Mouse (Mus musculus) ES-E14 (cell line): ENCODE measurements around the gene Hdac4. TPM values are rescaled to one million over a fixed set of nuclear protein-coding genes. Genes with fewer than 3 reads are reported as not detected.

Source experiments
- DNase-seq: peaks from one replicate; pipeline ENCODE4 v3.0.0-alpha.2; 2013; ENCODE audit warnings: low read depth, low spot score
- H3K27ac ChIP-seq: 2 replicates; pipeline ENCODE4 v1.5.1; 2012; ENCODE audit warnings: low read depth, mild to moderate bottlenecking, low read length, moderate library complexity, mixed read lengths; ENCODE audit not compliant: poor library complexity, insufficient read depth, severe bottlenecking
- H3K36me3 ChIP-seq: 2 replicates; pipeline ENCODE4 v1.6.1; 2012; ENCODE audit warnings: mild to moderate bottlenecking, low read length, moderate library complexity, mixed read lengths; ENCODE audit not compliant: control insufficient read depth, poor library complexity, insufficient read depth, severe bottlenecking
- H3K4me1 ChIP-seq, 2 experiments: fragments of 150-350 bp in 1 of 2; sonication (generic) in 1 of 2; 2 replicates each; pipeline ENCODE4 v1.6.1; 2012; ENCODE audit warnings: low read length in 2 of 2, mild to moderate bottlenecking in 1 of 2, mixed read lengths in 1 of 2; ENCODE audit not compliant: control insufficient read depth in 2 of 2, insufficient read depth in 2 of 2, poor library complexity in 1 of 2
- H3K4me3 ChIP-seq, 2 experiments: fragments of 150-350 bp in 1 of 2; sonication (generic) in 1 of 2; 2 replicates each; pipeline ENCODE4 v1.5.1; 2012; ENCODE audit warnings: low read length in 2 of 2, low read depth in 1 of 2, mild to moderate bottlenecking in 1 of 2, mixed read lengths in 1 of 2; ENCODE audit not compliant: insufficient read depth in 1 of 2, poor library complexity in 1 of 2, severe bottlenecking in 1 of 2
- H3K9ac ChIP-seq: 2 replicates; pipeline ENCODE4 v1.6.1; 2012; ENCODE audit warnings: low read depth, mild to moderate bottlenecking, low read length, mixed read lengths; ENCODE audit not compliant: poor library complexity, insufficient read depth, severe bottlenecking
- H3K9me3 ChIP-seq: fragments of 150-350 bp; sonication (generic); 2 replicates; pipeline ENCODE4 v1.6.1; 2012; ENCODE audit warnings: low read depth, mild to moderate bottlenecking, low read length; ENCODE audit not compliant: control insufficient read depth, insufficient read depth
- CHD2 ChIP-seq: IDR thresholded peaks from 2 replicates; pipeline ENCODE4 v1.6.1; 2014; ENCODE audit warnings: mild to moderate bottlenecking, low read depth, low read length, inconsistent platforms
- HCFC1 ChIP-seq: IDR thresholded peaks from 2 replicates; pipeline ENCODE4 v1.6.1; 2012; ENCODE audit warnings: low read length, inconsistent platforms, borderline replicate concordance; ENCODE audit not compliant: insufficient read depth
- MAFK ChIP-seq: IDR thresholded peaks from 2 replicates; pipeline ENCODE4 v1.6.1; 2014; ENCODE audit warnings: mild to moderate bottlenecking, low read depth, low read length, inconsistent platforms; ENCODE audit not compliant: insufficient read depth
- ZC3H11A ChIP-seq: IDR thresholded peaks from 2 replicates; pipeline ENCODE4 v1.6.1; 2012; ENCODE audit warnings: low read depth, mild to moderate bottlenecking, inconsistent platforms, low read length, borderline replicate concordance
- ZNF384 ChIP-seq: IDR thresholded peaks from 2 replicates; pipeline ENCODE4 v1.6.1; 2012; ENCODE audit warnings: low read depth, low read length, inconsistent platforms
- in situ Hi-C, 2 experiments: fragments of 600-800 bp; cut with MboI; formaldehyde crosslinking; loops; one replicate each; pipeline ENCODE4 v1.15.1; 2025; ENCODE audit warnings: low sequenced_read_pairs in 2 of 2, inconsistent platforms in 1 of 2; ENCODE audit not compliant: unreplicated experiment in 2 of 2
- total RNA-seq: library from RNA; depleted of rRNA; stranded (reverse); fragments of 300-350 nt; gene quantifications from 2 replicates; pipeline ENCODE4 v1.2.3, GENCODE M21; 2012

Gene Hdac4
- total RNA-seq, 1 experiment: 24.1 TPM

DNA sequence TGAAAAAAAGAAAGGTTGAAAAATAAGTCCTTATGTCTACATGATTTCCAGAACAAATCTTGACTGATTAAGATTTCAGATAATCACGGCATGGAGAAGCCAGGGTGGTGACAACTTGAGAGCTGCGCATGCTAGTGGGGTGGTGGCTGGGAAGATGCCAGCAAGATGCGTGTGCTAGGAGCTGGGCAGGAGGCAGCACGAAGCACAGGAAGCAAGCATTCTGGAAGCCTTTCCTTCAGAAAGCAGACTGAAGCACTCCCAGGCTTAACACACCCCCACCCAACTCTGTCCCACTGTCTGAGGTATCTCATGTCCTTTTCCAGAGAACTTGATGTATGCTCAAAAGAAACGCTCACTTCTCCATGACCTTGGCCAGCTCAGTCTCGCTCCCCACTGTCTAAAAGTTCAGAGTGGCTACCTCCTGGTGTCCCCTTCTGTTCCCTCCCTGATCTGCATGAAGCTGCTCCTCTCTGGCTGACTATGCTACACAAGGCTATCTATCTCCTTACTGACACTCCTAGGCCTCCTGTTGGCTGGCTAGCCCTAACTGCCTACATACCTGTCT is 52.1 kb downstream of the Hdac4 start:
- Histone ChIP-seq H3K27ac (no peak overlapping the region), H3K36me3 (peaks cover 12% of the 10 kb centered on the region; the same call in 1 of the 2 replicates), H3K4me1 (peaks cover 3 to 16% of the 10 kb centered on the region in 2 experiments), H3K9me3 (no peaks in the 10 kb centered on the region), H3K4me3 (no peak overlapping the region), H3K9ac (no peak overlapping the region)
- TF ChIP-seq MAFK (no peak), ZNF384 (no peak), ZC3H11A (no peak), HCFC1 (no peak)
- no peak for DNase-seq
- in situ Hi-C loops: no loop called here

DNA sequence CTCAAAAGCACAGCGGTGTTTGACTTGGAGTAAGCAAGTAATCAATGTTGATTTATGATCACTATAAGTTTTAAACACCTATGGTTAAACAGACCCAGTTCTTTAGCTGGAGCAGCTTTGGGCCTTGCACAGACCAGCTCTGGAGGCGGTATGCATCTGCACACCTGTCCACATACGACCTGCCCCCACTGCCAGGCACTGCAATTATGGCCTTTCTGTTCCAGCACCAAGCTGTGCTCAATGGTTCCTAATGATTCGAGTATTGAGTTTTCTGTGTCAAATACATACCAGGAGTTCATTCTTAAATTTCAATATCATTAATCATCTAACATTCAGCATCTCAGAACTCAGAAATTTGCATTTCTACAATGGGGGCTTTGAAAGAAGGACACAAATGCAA is 52.7 kb downstream of the Hdac4 start:
- Histone ChIP-seq H3K9ac (no peak overlapping the region), H3K27ac (no peak overlapping the region), H3K4me1 (peaks cover 3 to 16% of the 10 kb centered on the region in 2 experiments), H3K4me3 (no peak overlapping the region), H3K36me3 (peaks cover 7% of the 10 kb centered on the region; the same call in 1 of the 2 replicates), H3K9me3 (no peaks in the 10 kb centered on the region)
- no peak for TF ChIP-seq CHD2
- no peak for TF ChIP-seq ZNF384
- no peak for TF ChIP-seq HCFC1
- no peak for TF ChIP-seq MAFK
- in situ Hi-C loops: no loop called here
- no peak for DNase-seq

DNA sequence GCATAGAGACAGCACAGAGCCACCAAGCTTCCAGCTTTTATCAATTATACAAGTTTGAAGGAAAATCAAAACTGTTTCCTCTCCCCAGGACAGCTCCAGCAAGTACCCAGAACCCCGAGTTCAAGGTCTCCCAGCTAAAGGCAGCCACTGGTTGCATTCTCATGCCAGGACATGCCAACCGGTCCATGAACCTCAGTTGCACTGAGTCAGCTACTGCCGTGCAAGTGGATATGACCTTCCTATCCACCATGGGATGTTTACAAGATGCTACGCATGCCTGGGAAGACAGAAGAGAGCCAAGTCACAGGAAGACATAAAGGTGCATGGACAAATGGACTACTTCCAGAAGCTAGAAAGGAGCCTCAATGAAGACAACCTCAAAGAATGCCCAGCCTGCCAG is 56.5 kb downstream of the Hdac4 start:
- Histone ChIP-seq H3K9me3 (no peaks in the 10 kb centered on the region), H3K4me1 (peaks cover 3 to 6% of the 10 kb centered on the region in 2 experiments; a peak in 3 of 4 replicates), H3K27ac (no peak overlapping the region), H3K4me3 (no peak overlapping the region), H3K9ac (no peak overlapping the region), H3K36me3 (peaks cover 9% of the 10 kb centered on the region; the same call in 1 of the 2 replicates)
- no peak for TF ChIP-seq HCFC1
- TF ChIP-seq MAFK: no peak
- TF ChIP-seq ZNF384: no peak
- no peak for TF ChIP-seq CHD2
- no peak for TF ChIP-seq ZC3H11A
- in situ Hi-C loops: no loop called here
- no peak for DNase-seq

DNA sequence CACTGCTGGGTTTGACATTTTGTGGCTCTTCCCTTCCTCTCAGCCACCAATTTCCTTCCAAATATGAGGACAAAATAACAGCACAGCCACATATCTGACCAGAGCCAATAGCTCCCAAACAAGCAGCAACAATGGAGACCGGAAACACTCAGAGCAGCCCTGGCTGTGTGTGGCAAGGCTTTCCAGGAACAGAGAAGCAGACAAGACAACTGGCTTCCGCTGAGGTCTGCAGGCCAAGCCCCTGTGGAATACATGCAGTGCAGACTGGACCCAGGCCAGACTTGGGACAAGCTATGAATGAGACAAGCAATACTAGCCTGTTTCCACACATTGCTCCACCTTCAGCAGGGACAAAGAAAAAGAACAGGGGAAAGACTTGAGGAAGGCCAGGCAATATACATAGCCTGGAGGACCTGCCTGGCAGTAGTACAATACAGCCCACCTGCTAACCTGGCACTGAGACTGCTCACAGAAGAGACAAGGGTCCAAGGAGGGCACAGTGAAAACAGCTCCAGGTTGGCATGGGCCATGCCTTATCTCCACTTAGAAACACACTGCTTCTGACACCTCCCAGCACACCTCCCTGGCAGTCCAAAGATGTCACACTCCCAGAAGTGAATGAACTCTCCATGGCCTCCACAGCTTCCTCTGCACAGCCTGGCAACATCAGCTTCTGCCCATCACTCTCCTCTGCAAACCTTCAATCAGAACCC is 58.2 kb downstream of the Hdac4 start:
- no peak overlapping the region for H3K4me3 ChIP-seq
- peaks cover 1 to 3% of the 10 kb centered on the region in 2 experiments; a peak in 1 of 4 replicates for H3K4me1 ChIP-seq
- peaks cover 9% of the 10 kb centered on the region; the same call in 1 of the 2 replicates for H3K36me3 ChIP-seq
- no peak for DNase-seq
- no peak for TF ChIP-seq ZNF384
- no peak overlapping the region for H3K27ac ChIP-seq
- in situ Hi-C loops: no loop called here
- H3K9ac ChIP-seq: no peak overlapping the region
- no peaks in the 10 kb centered on the region for H3K9me3 ChIP-seq

DNA sequence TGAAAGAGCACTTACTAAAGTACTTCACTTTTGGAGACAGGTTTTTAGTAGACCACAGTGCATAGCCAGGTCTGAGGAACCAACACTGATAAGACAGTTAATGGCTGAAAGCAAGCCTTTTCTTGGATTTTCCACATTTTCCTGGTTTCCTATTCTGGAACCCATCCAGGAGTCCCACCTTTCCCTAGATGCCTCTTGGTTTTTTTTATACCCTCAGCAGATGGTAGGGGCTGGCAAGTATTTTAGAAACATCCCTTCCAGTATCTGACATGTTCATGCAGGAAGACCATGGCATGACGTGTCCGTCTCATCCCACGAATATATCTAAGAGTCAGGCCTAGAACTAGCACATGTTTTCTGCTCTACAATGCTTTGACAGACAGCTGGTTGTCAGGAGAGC is 59.1 kb downstream of the Hdac4 start:
- Histone ChIP-seq H3K4me3 (no peak overlapping the region), H3K9ac (no peak overlapping the region), H3K4me1 (no peaks in the 10 kb centered on the region), H3K27ac (no peak overlapping the region), H3K9me3 (no peaks in the 10 kb centered on the region), H3K36me3 (peaks cover 9% of the 10 kb centered on the region; the same call in 1 of the 2 replicates)
- TF ChIP-seq ZNF384 (no peak), ZC3H11A (no peak), CHD2 (no peak), HCFC1 (no peak), MAFK (no peak)
- DNase-seq: no peak
- in situ Hi-C loops: no loop called here
